Mouse (Mus musculus): ENCODE data around the gene Gpa33.
"Not testable (repeated sequence)": the region's sequence is repeated elsewhere in the genome, so short reads cannot be mapped to it uniquely, and the experiment has no call there.

Gene Gpa33

DNA sequence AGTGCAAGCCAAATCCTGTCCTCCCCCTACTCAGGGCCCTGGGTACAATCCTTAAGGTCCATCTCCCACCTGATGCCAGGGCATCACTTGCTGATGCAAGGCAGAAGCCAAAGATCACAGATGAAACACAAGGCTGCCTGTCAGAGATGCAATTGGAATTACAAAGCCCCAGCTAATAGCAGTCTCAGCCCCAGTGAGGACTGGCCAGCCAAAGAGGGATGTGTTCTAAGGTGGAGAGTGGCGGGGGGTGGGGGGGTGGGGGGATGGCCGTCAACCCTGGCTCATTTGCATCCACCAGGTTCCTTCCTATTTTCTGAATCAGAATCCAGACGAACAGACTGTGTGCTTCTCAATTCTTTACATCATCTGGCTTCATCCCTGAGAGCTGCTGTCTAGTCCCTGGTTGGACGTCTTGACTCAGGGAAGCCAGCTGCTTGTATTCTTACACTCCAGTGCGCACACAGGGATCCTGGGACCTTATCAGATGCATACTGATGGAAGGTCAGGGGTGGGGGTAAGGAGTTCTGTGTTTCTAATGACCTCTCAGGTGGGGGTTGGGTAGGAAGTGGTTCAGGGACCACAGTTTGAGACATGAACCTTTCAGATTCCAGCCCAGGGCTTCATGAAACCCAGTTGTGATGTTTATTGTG is 5.2 kb downstream of the Gpa33 start:
- no peak for DNase-seq (ENCODE audit: low spot score)

DNA sequence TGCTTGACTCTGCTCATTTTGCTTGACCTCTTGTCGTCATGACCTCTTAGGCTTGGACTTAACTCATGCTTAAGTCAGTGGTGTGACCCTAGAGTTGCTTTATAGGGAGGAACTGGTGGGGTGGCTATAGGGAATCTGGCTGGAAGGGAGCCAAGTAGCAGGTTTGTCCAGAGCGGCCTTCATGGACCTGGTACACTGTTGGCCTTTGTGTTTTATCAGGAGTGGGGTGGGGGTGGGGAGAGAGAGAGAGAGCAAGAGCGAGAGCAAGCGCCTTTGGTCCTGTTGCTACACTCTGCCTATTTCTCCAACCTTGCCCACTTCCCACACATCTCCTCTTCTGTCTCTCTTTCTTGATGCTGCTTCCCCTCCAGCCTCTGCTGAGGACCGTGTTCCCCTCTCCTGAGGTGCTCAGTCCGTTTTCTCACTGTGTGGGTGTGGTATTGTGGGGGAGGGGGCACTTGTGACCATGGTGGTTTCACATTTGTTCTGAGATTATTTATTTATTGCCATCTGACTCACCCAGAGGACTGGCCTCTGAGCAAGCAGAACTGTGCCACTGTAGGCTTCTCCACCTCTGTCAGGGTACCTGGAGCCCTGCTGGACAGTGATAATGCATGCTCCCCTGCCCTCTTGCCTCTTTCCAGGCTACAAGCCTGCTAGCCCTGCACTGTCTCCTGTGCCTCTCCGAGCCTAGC is 7.4 kb downstream of the Gpa33 start:
- DNase-seq (ENCODE audit: low spot score) = no peak

DNA sequence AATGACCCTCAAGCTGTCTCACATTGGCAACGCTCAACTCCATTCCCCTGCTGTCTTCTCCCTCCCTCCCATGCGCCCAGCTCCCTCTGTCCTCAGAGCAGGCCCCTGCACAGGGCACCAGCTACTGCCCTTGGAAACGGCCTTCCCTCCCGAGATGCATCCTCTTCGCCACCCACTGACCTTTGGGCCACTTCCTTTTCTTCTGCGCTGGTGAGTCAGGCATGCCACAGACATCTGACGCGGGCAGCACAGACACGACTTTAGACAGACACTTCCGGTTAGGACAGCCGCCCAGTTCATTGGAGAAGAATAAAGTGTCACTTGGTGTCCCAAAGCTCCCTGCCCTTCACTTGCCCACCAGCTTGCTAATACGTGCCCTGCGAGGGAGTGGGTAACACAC is 8.1 kb downstream of the Gpa33 start:
- DNase-seq (ENCODE audit: low spot score) = peak; percentile 49

DNA sequence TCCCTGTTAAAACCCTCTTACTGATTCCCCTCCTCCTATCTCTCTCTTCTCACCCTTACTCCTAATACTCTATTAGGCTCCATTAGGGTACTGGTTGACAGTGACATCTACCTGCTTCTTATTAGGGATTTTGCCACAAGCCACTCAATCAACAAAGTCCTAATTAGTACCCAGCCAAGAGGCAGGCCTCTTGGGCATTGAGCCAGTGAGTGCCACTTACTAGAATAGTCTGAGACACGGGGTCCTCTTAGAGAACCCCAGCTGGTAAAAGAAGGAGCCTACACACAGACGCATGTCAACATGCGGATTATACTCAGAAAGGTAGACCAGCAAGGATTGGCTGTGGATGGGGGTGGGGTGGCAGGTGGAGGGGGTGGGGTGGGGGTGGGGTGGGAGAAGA is 9.1 kb downstream of the Gpa33 start:
- no peak for DNase-seq (ENCODE audit: low spot score)

DNA sequence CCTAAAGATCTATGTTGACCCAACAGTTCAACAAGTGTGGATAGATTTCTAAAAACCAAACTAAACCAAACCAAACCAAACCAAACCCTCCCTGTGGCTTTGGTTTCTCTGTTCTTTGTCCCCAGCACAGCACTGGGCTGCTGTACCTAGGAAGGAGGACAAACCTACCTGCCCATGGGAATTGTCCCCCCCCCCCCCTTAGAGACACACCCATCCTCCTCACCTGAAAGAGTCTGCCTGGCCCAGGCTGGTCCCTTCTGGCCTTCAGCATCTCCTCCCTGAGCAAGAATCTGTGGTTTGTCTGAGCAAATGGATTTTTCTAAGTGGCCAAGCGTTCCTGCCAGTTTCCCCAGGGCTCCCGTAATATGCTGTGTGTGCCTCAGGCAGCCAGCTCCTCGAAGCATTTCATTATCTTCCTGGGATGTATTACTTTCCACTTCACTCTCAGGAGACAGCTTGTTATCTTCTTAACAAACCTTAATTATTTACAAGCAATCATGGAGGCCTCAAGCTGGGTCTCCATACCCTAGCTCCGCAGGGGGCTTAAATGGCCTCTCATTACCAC is 9.7 kb downstream of the Gpa33 start:
- no peak for DNase-seq (ENCODE audit: low spot score)

DNA sequence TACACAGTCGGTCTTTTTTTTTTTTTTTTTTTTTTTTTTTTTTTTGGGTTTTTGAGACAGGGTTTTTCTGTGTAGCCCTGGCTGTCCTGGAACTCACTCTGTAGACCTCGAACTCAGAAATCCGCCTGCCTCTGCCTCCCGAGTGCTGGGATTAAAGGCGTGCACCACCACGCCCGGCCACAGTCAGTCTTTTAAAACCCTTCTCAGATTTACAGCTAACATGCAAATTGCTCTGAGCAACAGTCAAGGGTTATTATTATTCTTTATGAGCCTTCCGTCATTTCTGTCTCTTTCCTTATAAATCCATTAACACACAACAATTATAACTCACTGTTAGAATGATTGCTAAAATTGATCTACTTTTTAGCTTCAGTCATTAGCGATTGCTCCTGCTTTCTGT is 11.8 kb downstream of the Gpa33 start:
- DNase-seq (ENCODE audit: low spot score) = not testable (repeated sequence)

DNA sequence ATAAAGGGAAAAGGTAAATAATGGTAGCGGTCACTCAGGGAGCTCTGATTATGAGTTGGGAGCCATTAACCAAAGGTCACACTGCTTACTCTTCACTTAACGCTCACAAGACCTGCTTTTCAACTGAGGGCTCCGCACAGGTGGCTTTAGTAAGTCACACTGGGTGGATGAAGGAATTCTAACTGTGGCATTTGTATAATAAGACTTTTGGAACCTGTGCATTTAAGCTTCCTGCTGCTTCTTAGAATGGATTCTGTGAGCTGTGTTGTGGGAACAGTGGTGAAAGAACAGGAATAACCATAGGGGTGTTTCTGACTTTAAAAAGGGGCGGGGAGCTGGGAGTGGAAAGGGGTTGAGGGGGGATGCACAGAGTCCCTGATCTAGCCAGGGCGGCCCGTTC is 12.3 kb downstream of the Gpa33 start:
- no peak for DNase-seq (ENCODE audit: low spot score)

DNA sequence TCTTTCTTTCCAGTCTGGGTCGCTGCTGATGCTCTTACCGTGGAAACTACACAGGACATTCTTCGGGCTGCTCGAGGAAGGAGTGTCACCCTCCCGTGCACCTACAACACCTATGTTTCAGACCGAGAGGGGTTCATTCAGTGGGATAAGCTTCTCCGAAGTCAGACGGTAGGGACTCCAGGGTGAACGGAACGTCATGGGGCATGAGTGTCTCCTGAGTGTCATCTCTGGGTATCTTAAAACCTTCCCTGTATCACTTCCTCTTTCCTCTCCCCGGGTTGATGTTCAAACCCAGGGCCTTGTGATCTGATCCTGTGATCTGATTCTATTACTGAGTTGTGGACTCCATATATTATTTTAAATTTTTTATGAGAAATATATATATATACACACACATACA is 16.6 kb downstream of the Gpa33 start:
- DNase-seq (ENCODE audit: low spot score) = no peak

DNA sequence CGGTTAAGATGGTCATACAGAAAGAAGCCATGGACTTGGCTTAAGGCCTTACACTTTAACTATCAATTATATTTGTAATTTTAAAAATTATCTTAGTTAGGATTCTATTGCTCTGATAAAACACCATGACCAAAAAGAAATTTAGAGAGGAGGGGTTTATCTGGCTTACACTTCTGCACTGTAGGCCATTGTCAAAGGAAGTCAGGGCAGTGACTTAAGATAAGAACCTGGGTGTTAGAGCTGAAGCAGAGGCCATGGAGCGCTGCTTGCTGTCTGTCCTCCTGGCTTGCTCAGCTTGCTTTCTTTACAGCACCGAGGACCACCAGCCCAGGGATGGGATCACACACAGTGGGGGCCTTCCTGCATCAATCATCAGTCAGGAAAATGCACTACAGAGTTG is 17.6 kb downstream of the Gpa33 start:
- no peak for DNase-seq (ENCODE audit: low spot score)

DNA sequence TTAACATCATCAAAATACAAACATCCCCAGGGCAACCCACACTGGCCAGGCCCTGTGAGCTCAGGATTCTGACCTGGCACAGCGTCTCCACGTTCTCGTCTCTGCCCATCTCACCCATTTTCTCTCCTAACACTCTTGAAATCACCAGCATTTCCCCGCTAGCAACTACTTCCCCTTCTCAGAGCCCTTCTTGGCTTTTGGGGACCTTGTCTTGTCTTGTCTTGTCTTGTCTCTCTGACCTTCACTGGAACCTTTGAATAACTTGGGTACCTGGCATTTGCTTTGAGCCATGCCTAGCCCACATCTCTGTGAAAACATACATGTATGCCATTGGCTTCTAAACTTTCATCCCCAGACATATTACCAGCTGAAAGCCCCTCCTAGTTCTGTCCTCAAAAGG is 19.4 kb downstream of the Gpa33 start:
- DNase-seq (ENCODE audit: low spot score) = no peak

DNA sequence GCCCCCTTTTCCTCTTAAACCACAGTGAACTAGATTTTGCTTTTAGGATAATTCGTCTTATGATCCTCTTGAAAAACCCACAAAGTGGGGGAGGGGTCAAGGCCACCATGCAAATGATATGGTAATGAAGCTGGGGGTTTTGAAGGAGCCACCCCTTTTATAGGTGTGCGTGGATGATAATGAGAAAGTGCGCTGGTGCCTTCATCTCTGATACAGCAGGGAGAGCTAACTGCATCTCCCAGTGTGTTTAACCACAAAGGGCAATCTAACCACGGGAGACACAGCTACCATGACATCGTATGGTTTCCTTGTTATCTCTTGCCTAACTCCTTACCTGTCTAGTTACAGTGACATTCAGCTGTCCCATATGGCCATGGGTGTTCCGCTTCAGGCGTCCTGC is 20.0 kb downstream of the Gpa33 start:
- no peak for DNase-seq (ENCODE audit: low spot score)

DNA sequence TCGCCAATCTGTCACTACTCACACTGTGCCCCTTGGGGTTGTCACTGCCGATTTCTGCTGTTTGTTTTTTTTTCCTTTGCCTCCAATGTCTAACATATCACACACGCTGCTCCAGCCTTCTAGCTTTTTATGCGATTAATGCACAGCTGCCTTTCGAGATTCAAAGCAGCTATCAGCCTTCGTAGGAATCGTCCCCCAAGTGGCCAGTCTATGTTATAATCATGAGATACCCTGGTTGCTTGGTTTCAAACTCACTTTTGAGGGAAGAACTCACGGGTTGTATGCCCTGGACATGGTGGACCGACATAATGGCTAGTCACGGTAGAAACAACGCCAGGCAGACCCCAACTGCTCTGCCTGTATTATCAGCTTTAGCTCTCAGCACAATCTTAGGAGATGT is 21.3 kb downstream of the Gpa33 start:
- no peak for DNase-seq (ENCODE audit: low spot score)

DNA sequence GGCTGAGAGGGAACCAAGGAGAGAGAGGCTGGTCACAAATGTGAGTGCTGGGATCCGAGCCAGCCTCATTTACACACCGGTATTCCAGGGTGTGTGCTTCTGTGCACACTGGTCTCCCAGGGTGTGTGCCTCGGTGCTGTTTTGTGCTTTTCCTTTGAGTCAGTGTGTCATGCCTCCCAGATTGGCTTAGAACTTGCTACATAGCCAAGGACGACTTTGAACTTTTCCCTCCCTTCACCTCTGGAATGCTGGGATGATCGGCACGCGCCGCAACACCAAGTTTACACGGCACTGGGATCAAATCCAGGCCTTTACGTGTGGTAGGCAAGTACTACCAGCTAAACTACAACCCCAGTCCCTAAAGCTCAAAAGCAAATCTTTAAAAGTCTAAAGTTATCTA is 22.0 kb downstream of the Gpa33 start:
- no peak for DNase-seq (ENCODE audit: low spot score)

DNA sequence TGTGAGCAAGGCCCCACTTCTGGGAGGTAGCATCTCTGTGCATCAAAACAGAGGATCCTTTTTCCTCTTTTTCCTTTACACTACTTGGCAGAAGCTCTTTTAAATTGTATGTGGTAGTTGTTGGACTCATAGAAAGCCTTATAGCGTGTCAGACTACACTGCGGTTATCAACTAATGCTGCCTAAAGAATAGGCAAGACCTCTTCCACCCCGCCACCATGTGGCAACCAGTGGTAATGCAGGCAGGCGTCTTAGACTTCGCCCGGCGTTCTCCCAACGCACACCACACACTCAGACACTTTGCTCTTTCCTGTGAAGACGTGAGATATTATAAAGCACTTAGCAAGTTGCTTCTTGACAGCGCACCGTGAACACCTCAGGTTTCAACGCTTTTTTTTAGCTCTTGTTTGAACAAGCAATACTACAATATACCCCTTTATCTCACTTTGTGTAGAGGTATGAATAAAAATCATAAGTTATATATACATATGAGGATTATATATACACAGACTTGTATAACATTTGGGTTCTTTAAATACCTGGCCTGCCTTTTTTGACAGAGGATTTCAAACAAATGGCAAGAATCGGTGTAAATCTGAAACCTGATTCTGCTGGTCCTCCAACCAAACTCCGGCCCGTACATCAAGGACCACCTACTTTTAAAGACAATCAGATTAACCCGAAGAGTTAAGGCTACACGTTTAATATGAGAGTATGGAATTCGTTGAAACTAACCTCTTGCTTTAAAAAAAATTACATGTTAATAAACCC is 23.5 kb downstream of the Gpa33 start:
- peak; percentile 91 for DNase-seq (ENCODE audit: low spot score)

DNA sequence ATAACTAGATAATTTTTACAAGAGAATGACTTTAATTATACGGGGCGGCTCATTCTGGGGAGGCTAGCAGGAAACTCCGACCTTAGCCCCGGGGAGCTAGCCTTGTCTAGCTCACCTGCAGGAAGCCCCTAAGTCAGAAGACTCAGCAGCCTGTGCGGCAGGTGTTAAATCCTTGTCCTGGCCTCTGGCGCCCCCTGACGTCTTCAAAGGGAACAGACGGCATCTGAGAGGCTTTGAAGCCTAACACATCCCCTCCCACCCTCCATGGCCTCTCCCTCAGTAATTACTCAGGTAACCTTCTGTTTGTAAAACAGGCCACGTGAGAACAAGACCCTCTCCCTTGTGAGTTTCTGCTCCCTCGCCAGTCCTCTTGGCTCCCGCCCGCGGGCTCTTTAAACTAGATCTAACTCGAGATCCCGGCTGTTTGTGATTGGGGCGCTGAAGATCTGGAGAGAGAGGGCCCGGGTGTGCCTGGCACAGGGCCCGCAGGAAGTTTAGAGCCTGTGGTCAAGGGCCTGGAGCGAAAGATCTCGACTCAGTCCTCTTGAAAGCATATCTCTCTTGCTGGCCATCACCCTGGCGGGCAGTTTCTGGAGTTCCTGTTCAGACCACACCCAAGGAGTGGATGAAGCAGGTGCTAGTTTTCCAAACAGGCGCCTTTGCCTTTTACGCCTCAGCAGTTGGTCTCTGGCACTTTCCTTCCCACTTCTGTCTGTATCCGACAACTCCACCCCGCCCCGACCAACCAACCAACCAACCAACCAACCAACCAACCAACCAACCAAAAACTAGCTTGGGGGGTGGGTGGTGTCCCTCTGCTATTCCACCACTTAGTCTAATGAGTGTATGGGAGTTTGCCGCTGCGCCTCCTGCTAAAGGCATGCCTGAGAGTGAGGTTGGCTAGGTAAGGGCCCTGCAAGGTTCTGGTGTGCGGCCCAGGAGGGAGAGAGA is 24.4 kb downstream of the Gpa33 start:
- DNase-seq (ENCODE audit: low spot score) = peak; percentile 87

DNA sequence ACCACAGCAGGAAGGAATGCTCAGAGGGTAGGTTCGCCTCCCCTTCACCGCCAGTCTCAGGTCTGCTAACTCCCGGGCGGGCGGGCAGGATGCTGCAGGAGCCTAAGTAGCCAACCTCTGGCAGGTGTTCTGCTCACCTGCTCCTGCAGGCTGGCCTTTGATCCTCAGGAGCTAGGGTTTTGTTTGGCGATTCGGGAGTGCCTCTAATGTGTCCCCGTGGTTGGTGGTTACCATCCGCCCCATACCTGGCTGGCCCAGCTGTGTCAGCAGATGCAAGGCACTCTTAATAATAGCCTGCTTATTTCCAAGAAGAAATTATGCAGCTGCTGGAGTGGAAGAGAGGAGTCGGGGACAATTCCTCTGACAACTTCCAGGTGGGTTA is 25.1 kb downstream of the Gpa33 start:
- no peak for DNase-seq (ENCODE audit: low spot score)

DNA sequence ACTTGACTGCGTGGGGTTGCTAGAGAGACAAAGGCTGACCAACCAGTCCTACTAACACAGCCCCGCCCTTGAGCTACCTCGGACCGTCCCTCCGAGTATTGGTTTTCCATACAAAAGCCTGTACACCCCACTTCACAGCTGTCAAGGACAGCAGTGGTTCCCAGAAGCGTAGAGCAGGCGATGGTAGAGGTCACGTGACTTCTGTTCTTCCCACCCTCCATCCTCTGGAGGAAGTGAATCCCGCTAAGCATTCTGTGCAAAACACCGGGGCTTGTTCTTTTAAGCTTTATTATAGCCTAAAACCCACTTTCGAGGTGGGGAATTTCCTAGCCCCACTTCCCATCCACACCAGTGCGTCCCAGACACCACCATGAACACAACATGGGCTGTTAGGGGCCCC is 27.7 kb downstream of the Gpa33 start:
- no peak for DNase-seq (ENCODE audit: low spot score)

DNA sequence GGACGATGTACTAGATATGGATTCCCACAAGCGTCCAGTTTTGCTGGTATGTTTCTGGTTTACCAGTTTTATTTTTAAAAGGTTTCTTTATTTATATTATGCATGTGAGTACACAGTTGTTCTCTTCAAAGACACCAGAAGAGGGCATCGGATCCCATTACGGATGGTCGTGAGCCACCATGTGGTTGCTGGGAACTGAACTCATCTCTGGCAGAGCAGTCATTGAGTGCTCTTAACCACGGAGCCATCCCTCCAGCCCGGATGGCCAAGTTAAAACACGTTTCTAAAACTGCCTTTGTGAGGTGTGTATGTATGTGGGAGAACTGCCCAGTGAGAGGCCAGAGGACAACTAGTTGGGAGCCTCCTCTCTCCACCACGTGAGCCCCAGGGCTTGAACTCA is 28.6 kb downstream of the Gpa33 start:
- DNase-seq (ENCODE audit: low spot score) = no peak

DNA sequence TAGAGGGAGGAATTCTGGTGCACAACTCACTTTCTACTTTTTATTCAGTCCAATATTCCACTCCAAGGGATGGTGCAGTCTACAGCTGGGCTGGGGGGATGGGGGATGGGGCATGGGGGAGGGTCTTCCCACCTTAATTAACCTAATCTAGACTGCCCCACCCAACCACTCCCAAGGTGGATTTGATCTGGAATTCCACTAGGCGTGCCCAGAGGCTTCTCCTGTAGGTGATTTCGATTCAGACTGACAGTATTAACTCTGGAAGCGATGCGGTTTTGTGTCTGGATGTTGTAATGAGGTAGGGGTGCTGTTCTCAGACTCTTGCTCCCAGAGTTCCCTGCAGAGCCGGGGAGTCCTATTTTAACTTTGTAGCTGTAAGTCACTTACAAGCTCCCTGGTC is 30.1 kb downstream of the Gpa33 start:
- DNase-seq (ENCODE audit: low spot score) = no peak

DNA sequence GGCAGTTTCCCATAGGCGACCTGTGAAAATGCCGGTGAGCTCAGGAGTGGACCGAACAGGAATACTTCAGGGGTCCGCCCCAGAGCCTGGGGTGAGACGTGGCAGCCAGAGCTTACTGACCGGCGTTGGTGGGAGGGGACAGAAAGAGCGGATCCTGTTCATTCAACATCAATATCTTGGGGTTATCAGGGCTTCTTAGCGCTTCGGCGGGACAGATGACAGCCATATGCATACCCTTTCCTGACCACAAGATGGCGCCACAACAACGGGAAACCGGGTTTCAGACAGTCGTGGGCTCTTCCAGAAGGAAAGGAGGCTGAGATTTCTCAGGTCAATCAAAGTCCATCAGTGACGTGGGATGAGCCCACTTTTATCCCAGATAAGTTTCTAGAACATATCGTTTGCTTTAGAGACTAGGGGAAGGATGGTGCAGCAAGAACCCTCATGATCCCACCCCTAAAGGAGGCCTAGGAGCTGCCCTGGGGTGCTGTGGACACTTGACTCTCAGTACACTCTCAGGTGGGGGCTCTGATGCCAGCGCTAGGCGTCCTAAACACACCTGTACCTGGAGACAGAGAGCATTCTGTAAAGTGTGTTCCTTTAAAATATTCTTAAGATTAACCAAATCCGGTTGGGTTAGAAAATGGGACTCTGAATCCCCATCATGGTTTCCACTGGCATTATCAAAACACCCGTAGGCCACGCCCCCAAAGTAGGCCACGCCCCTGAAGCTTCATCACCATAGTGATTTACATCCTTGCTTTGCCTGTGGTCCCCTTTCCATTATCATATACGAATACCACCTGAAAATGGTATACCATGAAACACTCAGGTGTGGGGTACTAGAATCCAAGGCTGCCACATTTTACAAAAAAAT is 30.8 kb downstream of the Gpa33 start:
- peak; percentile 91 for DNase-seq (ENCODE audit: low spot score)

DNA sequence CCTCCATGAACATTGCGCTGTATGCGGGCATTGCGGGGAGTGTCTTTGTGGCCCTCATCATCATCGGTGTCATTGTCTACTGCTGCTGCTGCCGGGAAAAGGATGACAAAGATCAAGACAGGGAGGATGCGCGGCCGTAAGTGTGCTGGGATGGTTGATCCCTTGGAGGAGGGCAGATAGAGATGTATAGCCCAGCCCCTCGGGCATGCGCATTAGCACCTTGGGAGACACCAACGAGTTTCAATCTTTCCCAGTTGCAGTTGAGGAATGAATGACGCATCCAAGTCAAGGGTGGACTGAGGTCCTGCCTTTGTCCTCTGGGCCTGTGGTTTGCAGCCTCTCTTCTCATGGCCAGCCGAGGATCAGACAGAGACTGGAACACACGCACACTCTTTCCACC is 34.5 kb downstream of the Gpa33 start:
- no peak for DNase-seq (ENCODE audit: low spot score)

Measured in embryo, embryonic 10 days (tissue).